In the genomic region with DNA sequence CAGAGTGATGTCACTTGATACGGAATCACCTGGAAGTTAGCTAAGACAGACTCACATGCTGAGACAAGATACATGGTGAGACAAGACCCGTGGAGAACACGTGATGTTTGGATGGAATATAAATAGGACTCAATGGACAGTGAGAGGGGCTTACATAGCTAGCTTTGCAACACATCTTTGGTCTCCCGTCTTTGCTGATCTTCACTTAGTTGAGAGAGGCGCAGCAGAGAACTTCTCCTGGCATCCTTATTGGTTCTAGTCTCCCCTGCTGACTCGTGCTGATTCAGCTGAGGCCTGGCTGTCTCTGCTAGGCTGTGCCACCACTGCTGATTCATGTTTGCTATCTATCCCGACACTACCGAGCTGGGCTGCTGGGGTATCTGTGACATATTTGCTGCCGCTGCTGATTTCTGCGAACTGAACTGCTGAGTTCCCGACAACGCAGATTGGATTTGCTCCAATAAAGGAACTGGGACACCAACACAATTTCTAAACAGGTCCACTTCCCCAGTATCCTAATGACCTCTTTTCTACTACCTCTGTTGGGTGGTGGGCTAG, we compare ENCODE assay signal across 26 mouse cellular contexts. TPM values are rescaled to one million over a fixed set of nuclear protein-coding genes. Genes with fewer than 3 reads are reported as not detected.
A peak's percentile ranks its signal among the peaks of the same experiment; 100 is the strongest.
DNase-seq lines count a peak whose midpoint lies in the region; ATAC-seq and TF ChIP-seq lines count a peak whose summit lies in the region.
"Had no signal": no experiment of that assay in that cellular context is flagged by ENCODE, and none has a peak within 500 bp of the region (broad histone marks: within the 10 kb centered on the region; RNA-seq: fewer than 3 reads in every experiment).

No protein-coding gene starts in this region.

- no peak for TF ChIP-seq CTCF in liver, postnatal 0 days (IDR thresholded peaks at IDR 0.05; ENCODE audit: low read depth)
- no peak for TF ChIP-seq CTCF in forebrain, postnatal 0 days (IDR thresholded peaks at IDR 0.05; ENCODE audit: low read depth)

- H3K36me3 ChIP-seq in liver, embryonic 12.5 days, result no peaks in the 10 kb centered on the region; the same call in 1 of the 2 replicates
- no peaks in the 10 kb centered on the region for H3K36me3 ChIP-seq in liver, postnatal 0 days (replicated peaks; ENCODE audit: insufficient read depth, low read length)
- no peaks in the 10 kb centered on the region for H3K36me3 ChIP-seq in forebrain, postnatal 0 days (ENCODE audit: insufficient read depth)
- H3K36me3 ChIP-seq in hindbrain, embryonic 14.5 days (replicated peaks; ENCODE audit: control insufficient read depth, insufficient read depth), result no peaks in the 10 kb centered on the region
- H3K36me3 ChIP-seq: forebrain, embryonic 12.5 days; hindbrain, embryonic 12.5 days; limb, embryonic 15.5 days; lung, embryonic 15.5 days had no signal

- no peak overlapping the region for H3K9ac ChIP-seq in liver, embryonic 12.5 days
- no peak overlapping the region for H3K9ac ChIP-seq in liver, postnatal 0 days (replicated peaks)
- H3K9ac ChIP-seq in forebrain, postnatal 0 days, result no peak overlapping the region
- H3K9ac ChIP-seq in hindbrain, embryonic 14.5 days, result no peak overlapping the region
- H3K9ac ChIP-seq: forebrain, embryonic 12.5 days; hindbrain, embryonic 12.5 days; limb, embryonic 15.5 days; lung, embryonic 15.5 days had no signal

- DNase-seq in heart, adult 8-10 months (ENCODE audit: low spot score), result peak; percentile 19
- no peak for DNase-seq in heart, postnatal 4 days
- DNase-seq in MEL-GATA-1-ER (ENCODE audit: extremely low read depth, low read depth), result peak; percentile 96
- DNase-seq in liver, postnatal 0 days, result peak; percentile 23
- DNase-seq in kidney, postnatal 25 days, result no peak
- no peak for DNase-seq in forebrain, postnatal 0 days
- no peak for DNase-seq in hindbrain, embryonic 14.5 days (ENCODE audit: low spot score)
- DNase-seq: adrenal gland, postnatal 25 days; cerebellum, adult 18-20 months; cerebellum, postnatal 10 days; gastrocnemius, postnatal 25 days; kidney, postnatal 4 days; layer of hippocampus, postnatal 36 days; right cerebral cortex, adult 18-20 months; thymus, adult 18-20 months; thymus, postnatal 36 days had no signal

- peak; percentile 58; the same call in 1 of the 2 replicates for ATAC-seq in liver, embryonic 12.5 days
- peak; percentile 77 for ATAC-seq in liver, postnatal 0 days
- no peak for ATAC-seq in forebrain, postnatal 0 days
- no peak for ATAC-seq in hindbrain, embryonic 14.5 days (ENCODE audit: low FRiP score)
- ATAC-seq: intestine, postnatal 0 days; midbrain, embryonic 16.5 days had no signal

- no peak overlapping the region for H3K27ac ChIP-seq in liver, embryonic 12.5 days
- H3K27ac ChIP-seq in liver, postnatal 0 days (ENCODE audit: low read depth), result no peak overlapping the region
- no peak overlapping the region for H3K27ac ChIP-seq in forebrain, postnatal 0 days (ENCODE audit: low read depth, low read length)
- H3K27ac ChIP-seq in hindbrain, embryonic 14.5 days, result no peak overlapping the region
- H3K27ac ChIP-seq: forebrain, embryonic 12.5 days; hindbrain, embryonic 12.5 days; limb, embryonic 10.5 days; limb, embryonic 15.5 days; lung, embryonic 15.5 days; stomach, postnatal 0 days had no signal

- H3K4me3 ChIP-seq in liver, embryonic 12.5 days, result no peak overlapping the region
- H3K4me3 ChIP-seq in liver, postnatal 0 days (ENCODE audit: low read depth, low read length), result no peak overlapping the region
- no peak overlapping the region for H3K4me3 ChIP-seq in forebrain, postnatal 0 days (ENCODE audit: low read depth, low read length)
- no peak overlapping the region for H3K4me3 ChIP-seq in hindbrain, embryonic 14.5 days (replicated peaks; ENCODE audit: low read length)
- H3K4me3 ChIP-seq: erythroblast, embryonic 14.5 days; forebrain, embryonic 12.5 days; hindbrain, embryonic 12.5 days; limb, embryonic 10.5 days; limb, embryonic 15.5 days; lung, embryonic 15.5 days had no signal

- H3K4me2 ChIP-seq in liver, embryonic 12.5 days, result no peak overlapping the region
- H3K4me2 ChIP-seq in liver, postnatal 0 days (ENCODE audit: low read depth, low read length), result no peak overlapping the region
- no peak overlapping the region for H3K4me2 ChIP-seq in forebrain, postnatal 0 days (ENCODE audit: low read depth)
- H3K4me2 ChIP-seq in hindbrain, embryonic 14.5 days (replicated peaks), result no peak overlapping the region
- H3K4me2 ChIP-seq: forebrain, embryonic 12.5 days; hindbrain, embryonic 12.5 days; limb, embryonic 15.5 days; lung, embryonic 15.5 days had no signal

- no peaks in the 10 kb centered on the region for H3K9me3 ChIP-seq in liver, embryonic 12.5 days (replicated peaks)
- no peaks in the 10 kb centered on the region for H3K9me3 ChIP-seq in liver, postnatal 0 days (ENCODE audit: low read length)
- no peaks in the 10 kb centered on the region for H3K9me3 ChIP-seq in forebrain, postnatal 0 days (ENCODE audit: low read length)
- H3K9me3 ChIP-seq in hindbrain, embryonic 14.5 days (ENCODE audit: control insufficient read depth, low read length), result no peaks in the 10 kb centered on the region
- H3K9me3 ChIP-seq: forebrain, embryonic 12.5 days; hindbrain, embryonic 12.5 days; limb, embryonic 10.5 days; limb, embryonic 15.5 days; lung, embryonic 15.5 days had no signal

- 60% methylated on average over 12 of the region's 12 CpGs for WGBS in liver, embryonic 12.5 days (ENCODE audit: insufficient replicate concordance)
- WGBS in liver, postnatal 0 days (ENCODE audit: insufficient replicate concordance), result 71% methylated on average over 12 of the region's 12 CpGs
- 92% methylated on average over 12 of the region's 12 CpGs for WGBS in forebrain, postnatal 0 days
- WGBS in hindbrain, embryonic 14.5 days, result 95% methylated on average over 12 of the region's 12 CpGs

- TF ChIP-seq EP300 in liver, postnatal 0 days (IDR thresholded peaks at IDR 0.05; ENCODE audit: low read depth), result no peak

- H3K27me3 ChIP-seq in liver, embryonic 12.5 days (replicated peaks), result no peaks in the 10 kb centered on the region
- H3K27me3 ChIP-seq in liver, postnatal 0 days (ENCODE audit: insufficient read depth, low read length), result no peaks in the 10 kb centered on the region
- H3K27me3 ChIP-seq in forebrain, postnatal 0 days (ENCODE audit: insufficient read depth, low read length), result no peaks in the 10 kb centered on the region
- no peaks in the 10 kb centered on the region for H3K27me3 ChIP-seq in hindbrain, embryonic 14.5 days (ENCODE audit: control insufficient read depth, insufficient read depth, low read length)
- H3K27me3 ChIP-seq: forebrain, embryonic 12.5 days; hindbrain, embryonic 12.5 days; limb, embryonic 15.5 days; lung, embryonic 15.5 days had no signal

- H3K4me1 ChIP-seq in liver, embryonic 12.5 days, result peaks cover 9% of the 10 kb centered on the region
- H3K4me1 ChIP-seq in liver, postnatal 0 days (ENCODE audit: insufficient read depth), result peaks cover 15% of the 10 kb centered on the region
- H3K4me1 ChIP-seq in forebrain, postnatal 0 days (ENCODE audit: insufficient read depth), result peaks cover 34% of the 10 kb centered on the region
- peaks cover 29% of the 10 kb centered on the region for H3K4me1 ChIP-seq in hindbrain, embryonic 14.5 days (replicated peaks; ENCODE audit: control insufficient read depth, insufficient read depth, low read length)

RNA-seq across cellular contexts. Expression of a gene that starts 23.4 kb away (rescaled TPM):
- total RNA-seq in heart, adult 8-10 months (2022), result 10 to 100 TPM in 1 of 4 experiments, 1 to 10 TPM in 3; 6.9 to 13.4 (median 8.3) TPM
- 10 to 100 TPM; 18.0 to 20.9 TPM for total RNA-seq in heart, postnatal 4 days (2021)
- 4.5 and 6.1 TPM in 2 replicates for polyA plus RNA-seq in liver, embryonic 12.5 days (2016; fragmentation: Nextera tagmentation; extraction: Ambion mirVana)
- polyA plus RNA-seq in liver, postnatal 0 days (2015; fragmentation: Nextera tagmentation; extraction: Ambion mirVana), result 4.0 and 4.7 TPM in 2 replicates
- 47.2 and 88.1 TPM in 2 replicates for total RNA-seq in forebrain, postnatal 0 days (2014; rRNA removed)
- 7.2 and 12.8 TPM in 2 replicates for polyA plus RNA-seq in forebrain, postnatal 0 days (2015; fragmentation: Nextera tagmentation; extraction: Ambion mirVana)
- 30.0 and 31.0 TPM in 2 replicates for polyA plus RNA-seq in hindbrain, embryonic 14.5 days (2014; fragmentation: Nextera tagmentation; extraction: Ambion mirVana)

Comparison
In these comparisons a context has a peak if more than half of its experiments do, and no peak if none do; other contexts are left out.
1. DNase-seq: peak in heart, adult 8-10 months (single experiment), MEL-GATA-1-ER (single experiment) and liver, postnatal 0 days (single experiment); none in heart, postnatal 4 days (single experiment), kidney, postnatal 25 days (0 of 2), forebrain, postnatal 0 days (single experiment) and hindbrain, embryonic 14.5 days (single experiment).
2. ATAC-seq: peak in liver, embryonic 12.5 days (single experiment) and liver, postnatal 0 days (single experiment); none in forebrain, postnatal 0 days (single experiment) and hindbrain, embryonic 14.5 days (single experiment).